Mouse (Mus musculus) testis, adult 2 months (tissue): ENCODE measurements at regions not wholly inside any gene's neighbourhood (a gene's known extent, or its start where the extent isn't known, plus 50 kb on each side); places are given as distances from the start of the nearest gene placed in this dataset.

Source experiments
- CTCF ChIP-seq: fragments of 200-500 bp; IDR thresholded peaks from 2 replicates; pipeline ENCODE4 v1.5.1; 2012; ENCODE audit warnings: low read depth, mild to moderate bottlenecking, inconsistent platforms, low read length, moderate library complexity; ENCODE audit not compliant: control insufficient read depth, insufficient read depth, insufficient replicate concordance
- POLR2A ChIP-seq: fragments of 200-500 bp; IDR thresholded peaks from 2 replicates; pipeline ENCODE4 v1.6.1; 2012; ENCODE audit warnings: low read depth, mild to moderate bottlenecking, inconsistent platforms, low read length, moderate library complexity; ENCODE audit not compliant: control insufficient read depth

GRCm38 (mm10) chr12:70656805-70657492 lies 168.4 kb upstream of the Frmd6 start:
- TF ChIP-seq POLR2A (no peak), CTCF (no peak)
